Mouse (Mus musculus) kidney, postnatal 25 days (tissue): ENCODE measurements around the gene Padi3.

Experiments used
- DNase-seq, 2 experiments: peaks; one replicate each; pipeline ENCODE4 v3.0.0; 2021; ENCODE audit warnings: mixed read lengths in 2 of 2

Padi3 gene

GRCm38 (mm10) chr4:140815996-140816917 is 5.8 kb upstream of the Padi3 start:
- DNase-seq, result peak; percentile 90 to 92

GRCm38 (mm10) chr4:140815496-140815895 is 5.0 kb upstream of the Padi3 start:
- no peak for DNase-seq

- peak; percentile 56 to 78 for DNase-seq
These were observed 4.1 kb upstream of the Padi3 start for GRCm38 (mm10) chr4:140814241-140815225.

DNA sequence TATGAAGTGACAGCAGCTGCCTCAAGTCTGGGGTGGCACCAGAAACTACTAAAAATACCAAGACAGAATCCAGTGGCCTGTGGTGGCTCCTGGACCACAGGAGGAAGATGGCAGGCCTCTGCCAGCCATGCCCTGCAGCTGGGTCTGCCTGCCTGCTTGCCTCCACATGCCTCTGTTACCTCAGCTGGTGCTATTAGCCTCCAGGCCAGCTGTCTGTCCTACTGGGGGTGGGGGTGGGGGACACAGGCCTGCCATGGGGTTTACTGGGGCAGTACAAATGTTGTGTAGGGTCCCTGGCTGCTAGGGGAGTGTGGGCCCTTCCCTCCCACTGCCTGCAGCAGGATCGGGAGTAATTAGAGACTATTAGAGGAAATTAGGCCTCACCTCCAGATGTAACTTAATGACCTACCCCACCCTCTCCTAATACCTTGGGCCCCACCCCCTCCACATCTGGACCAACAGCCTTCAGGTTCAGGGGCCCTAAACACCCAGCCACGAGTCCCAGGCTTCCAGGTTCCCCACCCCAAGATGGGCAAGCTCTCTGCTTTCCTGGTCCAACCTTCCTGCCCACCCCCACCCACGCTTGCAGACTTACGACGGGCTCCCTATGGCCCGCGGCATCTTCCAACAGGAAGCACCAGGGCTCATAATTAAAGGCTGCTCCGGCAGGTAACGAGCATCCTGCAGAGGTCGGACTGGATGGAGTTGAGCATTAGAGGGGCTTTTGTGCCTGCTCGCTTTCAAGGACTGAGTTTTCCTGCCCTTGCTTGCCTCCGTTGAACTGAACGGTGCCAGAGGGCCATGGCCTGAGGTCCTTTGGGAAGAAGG is 3.1 kb upstream of the Padi3 start:
- no peak for DNase-seq

DNA sequence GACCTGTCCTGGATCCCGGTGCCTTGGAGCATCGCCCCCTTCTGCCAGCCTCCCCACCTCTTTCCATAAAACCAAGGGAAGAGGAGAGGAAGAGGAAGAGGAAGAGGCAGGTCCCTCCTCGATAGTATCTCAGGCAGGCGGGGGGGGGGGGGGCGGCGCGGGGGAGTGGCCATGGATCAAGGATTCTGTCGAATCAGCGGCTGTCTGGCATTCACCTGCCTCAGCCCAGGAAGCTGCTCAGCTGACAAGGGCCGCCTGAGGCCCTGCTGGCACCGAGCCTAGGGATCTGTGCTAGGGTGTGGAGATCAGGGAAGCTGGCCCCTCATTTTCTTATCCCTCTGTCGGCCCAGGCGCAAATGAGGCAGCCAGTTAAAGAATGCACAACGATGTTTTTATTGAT is 2.2 kb upstream of the Padi3 start:
- peak; percentile 49 to 72 for DNase-seq

- DNase-seq, result no peak
These were observed 1.7 kb upstream of the Padi3 start for GRCm38 (mm10) chr4:140812191-140812590.

GRCm38 (mm10) chr4:140809118-140809517 is 1.3 kb downstream of the Padi3 start:
- DNase-seq, result no peak

GRCm38 (mm10) chr4:140804601-140805000 is 5.8 kb downstream of the Padi3 start:
- DNase-seq, result no peak

DNA sequence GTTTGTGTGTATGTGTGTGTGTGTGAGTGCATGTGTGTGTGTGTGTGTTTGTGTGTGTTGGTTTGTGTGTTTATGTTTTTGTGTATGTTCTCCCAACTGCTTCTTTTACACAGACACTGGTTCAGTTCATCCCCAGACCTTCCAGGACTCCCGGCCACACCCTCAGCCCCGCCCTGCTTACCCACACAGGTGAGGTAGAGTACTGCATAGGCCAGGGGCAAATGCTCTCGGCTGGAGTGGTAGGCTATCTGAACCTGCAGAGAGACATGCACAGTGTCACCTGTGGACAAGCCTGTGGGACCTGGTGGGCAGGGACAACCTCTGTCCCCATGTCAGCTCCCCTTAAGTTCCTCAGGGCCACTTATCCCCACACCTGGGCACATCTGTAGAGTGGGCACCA is 9.1 kb downstream of the Padi3 start:
- no peak for DNase-seq

GRCm38 (mm10) chr4:140796786-140797185 is 13.7 kb downstream of the Padi3 start:
- DNase-seq, result no peak

- no peak for DNase-seq
These were observed 15.8 kb downstream of the Padi3 start for GRCm38 (mm10) chr4:140794678-140795077.

GRCm38 (mm10) chr4:140793795-140794194 is 16.7 kb downstream of the Padi3 start:
- no peak for DNase-seq

GRCm38 (mm10) chr4:140792584-140792983 is 17.9 kb downstream of the Padi3 start:
- DNase-seq, result no peak

DNA sequence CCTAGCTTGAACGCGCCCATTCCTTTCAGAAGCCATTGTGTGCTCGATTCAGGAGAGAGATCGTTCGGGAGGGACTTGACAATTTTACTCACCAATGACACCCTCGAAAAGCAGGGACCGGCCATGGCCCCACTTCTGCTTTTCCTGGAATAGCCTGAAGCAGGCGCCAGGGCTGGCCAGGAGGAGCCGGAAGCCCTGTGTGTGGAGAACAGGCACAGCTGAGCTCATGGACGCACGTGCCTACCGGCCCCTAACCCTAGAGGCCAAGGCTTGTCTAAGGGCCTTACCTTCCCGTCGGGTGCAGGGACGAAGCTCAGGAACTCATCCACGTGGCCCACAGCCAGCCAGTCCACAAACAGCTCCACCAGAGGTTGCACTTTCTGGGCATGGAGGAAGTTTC is 19.4 kb downstream of the Padi3 start:
- no peak for DNase-seq

GRCm38 (mm10) chr4:140789983-140790382 is 20.5 kb downstream of the Padi3 start:
- no peak for DNase-seq

GRCm38 (mm10) chr4:140788983-140789382 is 21.5 kb downstream of the Padi3 start:
- peak; percentile 67 to 81 for DNase-seq

GRCm38 (mm10) chr4:140788264-140788663 is 22.2 kb downstream of the Padi3 start:
- no peak for DNase-seq

DNA sequence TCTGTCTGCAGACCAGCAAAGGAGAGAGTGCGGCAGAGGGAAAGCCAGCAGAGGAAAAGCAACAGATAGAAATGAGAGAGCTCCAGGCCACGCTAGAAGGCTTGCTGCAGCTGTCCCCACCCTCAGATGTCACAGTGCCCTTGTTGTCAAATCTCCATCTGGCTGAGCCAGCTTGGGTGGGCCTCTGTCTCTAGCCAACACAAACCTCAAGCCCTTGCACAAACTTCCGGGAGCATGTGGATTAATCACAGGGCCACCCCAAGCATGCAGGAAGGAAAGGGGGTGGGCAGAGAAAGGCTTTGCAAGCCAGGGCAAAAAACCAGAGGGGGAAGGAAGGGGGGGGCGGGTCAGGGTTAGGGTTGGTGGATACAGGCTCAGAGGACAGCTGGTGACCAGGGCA is 23.0 kb downstream of the Padi3 start:
- peak; percentile 36 to 64 for DNase-seq

DNA sequence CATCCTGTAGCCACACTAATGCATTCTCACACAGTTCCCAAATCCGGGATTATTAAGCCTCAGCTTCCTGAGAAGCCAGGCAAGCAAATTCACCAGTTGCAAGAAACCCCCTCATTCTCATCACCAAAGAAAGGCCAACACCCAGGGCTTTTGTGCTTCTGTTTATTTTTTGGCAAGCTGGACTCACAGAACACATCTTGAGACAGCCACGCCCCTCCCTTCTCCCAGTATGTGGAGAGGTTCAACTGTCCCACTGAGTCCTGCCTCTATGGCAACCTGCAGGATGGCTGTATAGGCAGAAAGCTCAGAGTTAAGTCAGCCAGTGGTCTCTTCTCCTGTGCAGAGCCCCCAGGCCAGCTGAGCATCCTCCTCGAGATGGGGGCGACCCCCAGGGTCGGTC is 25.2 kb downstream of the Padi3 start:
- no peak for DNase-seq

- no peak for DNase-seq
These were observed 26.0 kb downstream of the Padi3 start for GRCm38 (mm10) chr4:140784292-140784945.

GRCm38 (mm10) chr4:140782821-140783220 is 27.6 kb downstream of the Padi3 start:
- DNase-seq, result no peak

DNA sequence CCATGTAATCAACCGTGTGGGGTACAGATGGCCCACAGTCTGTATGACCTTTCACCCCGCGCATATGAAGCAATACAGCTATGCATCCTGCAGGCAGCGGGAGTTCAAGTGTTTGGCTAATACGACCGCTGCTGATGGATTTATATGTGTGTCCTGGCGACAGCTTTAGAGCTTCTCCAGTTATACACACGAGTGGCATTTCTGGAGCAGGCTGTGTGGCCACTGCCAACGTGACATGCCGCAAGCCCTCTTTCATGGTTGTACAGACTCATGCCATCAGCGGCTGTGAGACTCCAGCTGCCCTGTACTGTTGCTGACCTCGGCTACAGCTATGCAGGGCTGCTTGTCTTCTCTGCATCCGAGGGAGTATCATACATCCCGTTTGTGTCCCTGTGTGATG is 29.9 kb downstream of the Padi3 start:
- no peak for DNase-seq
